Mouse (Mus musculus) forebrain, embryonic 15.5 days (tissue): ENCODE data around the gene Olfr648. TPM values are rescaled to one million over a fixed set of nuclear protein-coding genes. Genes with fewer than 3 reads are reported as not detected.

Source experiments
- ATAC-seq: fragments of 200-750 bp; cut with Nextera tagmentation; replicated peaks from 2 replicates; pipeline ENCODE4 v1.8.0; 2017; ENCODE audit warnings: mild to moderate bottlenecking, moderate TSS enrichment, moderate library complexity
- H3K27ac ChIP-seq: fragments of 300-500 bp; sonication (generic); replicated peaks from 2 replicates; pipeline ENCODE4 v1.5.1; 2015; ENCODE audit warnings: mild to moderate bottlenecking, inconsistent platforms
- H3K27me3 ChIP-seq: fragments of 300-500 bp; sonication (generic); 2 replicates; pipeline ENCODE4 v1.6.1; 2015; ENCODE audit warnings: inconsistent platforms
- H3K36me3 ChIP-seq: fragments of 300-500 bp; sonication (generic); 2 replicates; pipeline ENCODE4 v1.6.1; 2015; ENCODE audit warnings: mild to moderate bottlenecking, inconsistent platforms
- H3K4me1 ChIP-seq: fragments of 300-500 bp; sonication (generic); 2 replicates; pipeline ENCODE4 v1.6.1; 2015; ENCODE audit warnings: inconsistent platforms
- H3K4me2 ChIP-seq: fragments of 300-500 bp; sonication (generic); replicated peaks from 2 replicates; pipeline ENCODE4 v1.6.1; 2015; ENCODE audit warnings: mild to moderate bottlenecking, inconsistent platforms
- H3K4me3 ChIP-seq: fragments of 300-500 bp; sonication (generic); 2 replicates; pipeline ENCODE4 v1.5.1; 2015; ENCODE audit warnings: mild to moderate bottlenecking, inconsistent platforms
- H3K9ac ChIP-seq: fragments of 300-500 bp; sonication (generic); replicated peaks from 2 replicates; pipeline ENCODE4 v1.6.1; 2015; ENCODE audit warnings: mild to moderate bottlenecking, inconsistent platforms
- H3K9me3 ChIP-seq: fragments of 300-500 bp; sonication (generic); 2 replicates; pipeline ENCODE4 v1.6.1; 2016; ENCODE audit warnings: inconsistent platforms
- WGBS: fragments of 180-500 bp; shearing (Covaris S2); methylation state at CpG from one replicate; pipeline ENCODE4 v1.1.7; 2015; ENCODE audit warnings: mixed read lengths; 5-methylcytosine and 5-hydroxymethylcytosine counted together
- polyA plus RNA-seq: library from polyadenylated mRNA; unstranded; fragments of >200 nt; fragmentation: Nextera tagmentation; extraction: Ambion mirVana; gene quantifications from 2 replicates; pipeline ENCODE4 v1.2.1, GENCODE M21; 2015

Gene Olfr648
- polyA plus RNA-seq: 0.33 and 0.47 TPM in 2 replicates

GRCm38 (mm10) chr7:104183292-104183691 is at the start of gene Olfr648:
TSS of gene Olfr648 (minus strand) at chr7:104183392.
- no peaks in the 10 kb centered on the region for H3K27me3 ChIP-seq
- no peak within 1 kb of the TSS for H3K4me3 ChIP-seq
- no peak for ATAC-seq
- H3K9ac ChIP-seq: no peak within 1 kb of the TSS
- no peak within 1 kb of the TSS for H3K4me2 ChIP-seq
- H3K36me3 ChIP-seq: no peaks in the 10 kb centered on the region
- H3K27ac ChIP-seq: no peak within 1 kb of the TSS
- no peaks in the 10 kb centered on the region for H3K4me1 ChIP-seq
- 91% methylated on average over 2 of the region's 2 CpGs for WGBS
- no peaks in the 10 kb centered on the region for H3K9me3 ChIP-seq

GRCm38 (mm10) chr7:104231203-104231602 is 48.0 kb upstream of the Olfr648 start:
- no peaks in the 10 kb centered on the region for H3K9me3 ChIP-seq
- no peak overlapping the region for H3K4me2 ChIP-seq
- no peaks in the 10 kb centered on the region for H3K36me3 ChIP-seq
- no peaks in the 10 kb centered on the region for H3K27me3 ChIP-seq
- 22% methylated on average over 2 of the region's 2 CpGs for WGBS
- no peak overlapping the region for H3K27ac ChIP-seq
- no peaks in the 10 kb centered on the region for H3K4me1 ChIP-seq
- no peak overlapping the region for H3K4me3 ChIP-seq
- ATAC-seq: no peak
- H3K9ac ChIP-seq: no peak overlapping the region

DNA sequence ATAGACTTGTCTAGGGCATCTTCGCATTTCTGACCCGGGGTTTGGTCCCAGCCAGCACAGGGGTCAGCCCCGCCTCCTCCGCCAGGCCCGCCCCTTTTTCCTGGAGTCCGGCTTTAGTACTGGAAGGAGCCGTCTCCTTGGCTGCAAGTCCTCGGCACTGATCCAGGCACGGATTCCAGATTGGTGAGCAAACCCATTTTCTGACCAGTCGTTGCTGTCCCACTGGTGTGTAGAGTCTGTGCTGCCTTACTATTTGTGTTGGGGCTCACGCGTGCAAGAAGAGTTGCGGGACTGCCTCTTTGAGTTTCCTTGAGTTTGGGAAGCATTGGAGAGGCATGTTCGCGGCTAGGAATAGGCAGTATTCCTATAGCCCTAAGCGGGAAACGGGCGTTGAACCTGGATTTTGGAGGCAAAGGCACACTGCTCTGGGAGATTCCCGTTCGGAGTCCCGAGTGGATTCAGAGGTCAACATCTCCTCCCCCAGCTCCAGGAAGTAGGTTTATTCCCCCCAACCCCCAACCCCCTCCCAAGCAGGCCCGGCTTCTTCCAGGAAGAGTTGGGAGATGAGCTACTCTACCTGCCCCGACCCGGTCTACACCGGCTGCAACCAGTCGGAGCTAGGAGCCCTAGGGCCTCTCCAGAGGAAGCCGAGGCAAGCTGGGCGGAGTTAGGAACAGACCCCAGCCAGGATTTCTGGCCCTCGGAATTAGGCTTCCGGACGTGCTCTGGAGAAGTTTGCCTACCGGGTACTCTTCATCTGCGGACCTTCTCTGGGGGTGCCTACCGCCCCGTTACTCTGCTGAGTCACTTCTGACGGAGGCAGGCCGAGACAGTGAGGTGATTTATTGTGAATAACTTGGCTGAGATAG is 35.7 kb upstream of the Olfr648 start, which contains the start of gene Trim6:
Trim6 (plus strand) TSS at position 93 of the 869 bp plus-strand sequence.
- Histone ChIP-seq H3K4me1 (peaks cover 5% of the 10 kb centered on the region; the same call in 1 of the 2 replicates), H3K9me3 (no peaks in the 10 kb centered on the region), H3K4me3 (peak within 1 kb of the TSS; percentile 14), H3K27ac (no peak within 1 kb of the TSS), H3K9ac (no peak within 1 kb of the TSS), H3K27me3 (no peaks in the 10 kb centered on the region), H3K36me3 (no peaks in the 10 kb centered on the region), H3K4me2 (peak within 1 kb of the TSS; percentile 34)
- peak; percentile 53; the same call in 1 of the 2 replicates for ATAC-seq
- WGBS: 3% methylated on average over 37 of the region's 37 CpGs

- Histone ChIP-seq H3K27me3 (no peaks in the 10 kb centered on the region), H3K36me3 (no peaks in the 10 kb centered on the region), H3K4me2 (no peak overlapping the region), H3K9me3 (no peaks in the 10 kb centered on the region), H3K4me1 (peaks cover 5% of the 10 kb centered on the region; the same call in 1 of the 2 replicates), H3K9ac (no peak overlapping the region), H3K27ac (no peak overlapping the region), H3K4me3 (no peak overlapping the region)
- no peak for ATAC-seq
- WGBS: 81% methylated on average over 2 of the region's 2 CpGs
Observed at GRCm38 (mm10) chr7:104217881-104218280, 34.7 kb upstream of the Olfr648 start.

- Histone ChIP-seq H3K4me2 (no peak overlapping the region), H3K4me1 (peaks cover 5% of the 10 kb centered on the region; the same call in 1 of the 2 replicates), H3K27ac (no peak overlapping the region), H3K9ac (no peak overlapping the region), H3K27me3 (no peaks in the 10 kb centered on the region), H3K9me3 (no peaks in the 10 kb centered on the region), H3K4me3 (no peak overlapping the region), H3K36me3 (no peaks in the 10 kb centered on the region)
- WGBS: 71% methylated on average over 1 of the region's 1 CpGs
- ATAC-seq: no peak
Observed at GRCm38 (mm10) chr7:104216011-104216535, 32.9 kb upstream of the Olfr648 start.

DNA sequence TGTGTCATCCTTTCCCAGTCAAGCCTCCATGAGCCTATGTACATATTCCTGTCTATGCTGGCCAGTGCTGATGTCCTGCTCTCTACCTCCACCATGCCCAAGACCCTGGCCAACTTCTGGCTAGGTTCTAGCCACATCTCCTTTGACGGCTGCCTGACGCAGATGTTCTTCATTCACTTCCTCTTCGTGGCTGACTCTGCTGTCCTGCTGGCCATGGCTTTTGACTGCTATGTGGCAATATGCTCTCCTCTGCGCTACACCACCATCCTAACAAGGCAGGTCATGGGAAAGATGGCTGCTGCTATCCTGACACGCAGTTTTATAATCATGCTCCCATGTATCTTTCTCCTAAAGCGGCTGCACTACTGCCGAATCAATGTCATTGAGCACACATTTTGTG is 23.0 kb upstream of the Olfr648 start:
- no peak overlapping the region for H3K27ac ChIP-seq
- 95% methylated on average over 7 of the region's 7 CpGs for WGBS
- H3K9ac ChIP-seq: no peak overlapping the region
- no peak for ATAC-seq
- H3K4me3 ChIP-seq: no peak overlapping the region
- no peaks in the 10 kb centered on the region for H3K4me1 ChIP-seq
- no peaks in the 10 kb centered on the region for H3K9me3 ChIP-seq
- H3K27me3 ChIP-seq: no peaks in the 10 kb centered on the region
- no peaks in the 10 kb centered on the region for H3K36me3 ChIP-seq
- H3K4me2 ChIP-seq: no peak overlapping the region

GRCm38 (mm10) chr7:104199822-104200221 is 16.6 kb upstream of the Olfr648 start:
- Histone ChIP-seq H3K4me2 (no peak overlapping the region), H3K9me3 (no peaks in the 10 kb centered on the region), H3K4me3 (no peak overlapping the region), H3K9ac (no peak overlapping the region), H3K27ac (no peak overlapping the region), H3K4me1 (no peaks in the 10 kb centered on the region), H3K27me3 (no peaks in the 10 kb centered on the region), H3K36me3 (no peaks in the 10 kb centered on the region)
- WGBS: 4% methylated on average over 5 of the region's 5 CpGs
- ATAC-seq: peak; percentile 60; the same call in 1 of the 2 replicates

DNA sequence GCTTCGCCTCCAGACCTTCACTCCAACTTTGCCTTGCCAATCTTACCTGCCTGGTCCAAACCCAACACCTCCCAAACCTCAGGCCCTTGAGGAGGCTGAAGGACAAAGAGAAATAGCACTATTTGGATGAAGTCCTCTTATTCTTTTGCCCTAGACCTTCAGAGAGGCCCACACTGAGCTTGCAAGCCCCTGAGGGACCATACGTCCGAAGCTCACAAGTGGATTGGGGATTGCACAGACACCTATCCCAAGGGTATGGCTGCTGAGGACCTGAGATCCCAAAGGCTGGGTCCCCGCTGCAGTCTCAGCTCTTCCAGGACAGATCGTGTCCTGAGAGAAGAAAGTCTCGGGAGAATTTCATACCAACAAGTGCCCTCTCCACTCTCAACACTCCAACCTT is 12.7 kb upstream of the Olfr648 start, which contains the start of gene Olfr649:
Olfr649 (minus strand) TSS at position 101 of the 400 bp plus-strand sequence.
- Histone ChIP-seq H3K27ac (no peak within 1 kb of the TSS), H3K9me3 (no peaks in the 10 kb centered on the region), H3K4me2 (no peak within 1 kb of the TSS), H3K4me3 (no peak within 1 kb of the TSS), H3K4me1 (no peaks in the 10 kb centered on the region), H3K9ac (no peak within 1 kb of the TSS), H3K36me3 (no peaks in the 10 kb centered on the region), H3K27me3 (no peaks in the 10 kb centered on the region)
- no peak for ATAC-seq
- 85% methylated on average over 6 of the region's 6 CpGs for WGBS

- Histone ChIP-seq H3K4me3 (no peak overlapping the region), H3K36me3 (no peaks in the 10 kb centered on the region), H3K9ac (no peak overlapping the region), H3K4me2 (no peak overlapping the region), H3K9me3 (no peaks in the 10 kb centered on the region), H3K4me1 (no peaks in the 10 kb centered on the region), H3K27ac (no peak overlapping the region), H3K27me3 (no peaks in the 10 kb centered on the region)
- ATAC-seq: no peak
- WGBS: 63% methylated on average over 9 of the region's 9 CpGs
Observed at GRCm38 (mm10) chr7:104191275-104191674, 8.1 kb upstream of the Olfr648 start.

GRCm38 (mm10) chr7:104179074-104179473 is 4.1 kb downstream of the Olfr648 start:
- WGBS: 83% methylated on average over 1 of the region's 1 CpGs
- H3K4me3 ChIP-seq: no peak overlapping the region
- no peaks in the 10 kb centered on the region for H3K27me3 ChIP-seq
- no peaks in the 10 kb centered on the region for H3K36me3 ChIP-seq
- H3K9me3 ChIP-seq: no peaks in the 10 kb centered on the region
- no peak for ATAC-seq
- no peaks in the 10 kb centered on the region for H3K4me1 ChIP-seq
- no peak overlapping the region for H3K9ac ChIP-seq
- no peak overlapping the region for H3K27ac ChIP-seq
- H3K4me2 ChIP-seq: no peak overlapping the region

DNA sequence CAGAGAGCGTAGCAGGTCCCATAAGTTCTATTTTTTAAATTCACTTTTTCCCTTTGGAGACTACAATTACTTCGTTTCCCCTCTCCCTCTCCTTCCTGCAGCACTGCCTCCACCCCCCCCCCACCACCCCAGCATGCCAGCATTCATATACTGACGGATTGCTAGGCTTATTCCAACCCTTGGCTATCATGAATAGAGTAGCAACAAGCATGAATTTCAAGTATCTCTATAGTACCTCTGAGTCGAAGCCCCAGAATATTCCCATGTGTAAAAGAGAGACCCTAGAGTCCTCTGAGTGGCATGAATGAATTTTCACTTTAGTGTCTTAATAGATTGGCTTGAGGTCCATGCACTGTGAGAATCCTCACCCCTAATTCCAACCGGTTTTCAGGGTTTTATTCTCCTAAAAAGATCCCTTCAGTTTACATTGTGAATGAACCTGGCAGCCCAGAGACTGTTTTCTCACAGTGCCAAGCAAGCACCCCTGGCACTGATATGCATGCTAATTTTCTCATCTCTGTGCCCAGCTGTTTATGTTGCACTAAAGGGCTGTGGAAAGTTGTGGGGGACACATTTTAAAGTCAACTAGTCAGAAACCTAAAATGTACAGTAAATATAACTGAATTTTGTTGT is 4.7 kb downstream of the Olfr648 start:
- H3K4me3 ChIP-seq: no peak overlapping the region
- H3K27ac ChIP-seq: no peak overlapping the region
- no peaks in the 10 kb centered on the region for H3K36me3 ChIP-seq
- WGBS: 60% methylated on average over 5 of the region's 5 CpGs
- H3K9ac ChIP-seq: no peak overlapping the region
- H3K27me3 ChIP-seq: no peaks in the 10 kb centered on the region
- no peak overlapping the region for H3K4me2 ChIP-seq
- no peak for ATAC-seq
- no peaks in the 10 kb centered on the region for H3K4me1 ChIP-seq
- no peaks in the 10 kb centered on the region for H3K9me3 ChIP-seq

GRCm38 (mm10) chr7:104175085-104175484 is 8.1 kb downstream of the Olfr648 start:
- H3K9ac ChIP-seq: no peak overlapping the region
- no peak overlapping the region for H3K4me2 ChIP-seq
- H3K27ac ChIP-seq: no peak overlapping the region
- no peaks in the 10 kb centered on the region for H3K27me3 ChIP-seq
- H3K4me1 ChIP-seq: no peaks in the 10 kb centered on the region
- H3K9me3 ChIP-seq: no peaks in the 10 kb centered on the region
- 25% methylated on average over 1 of the region's 1 CpGs for WGBS
- H3K36me3 ChIP-seq: no peaks in the 10 kb centered on the region
- ATAC-seq: no peak
- H3K4me3 ChIP-seq: no peak overlapping the region
